Mouse (Mus musculus) limb, embryonic 15.5 days (tissue): ENCODE measurements around the gene Col6a1. TPM values are rescaled to one million over a fixed set of nuclear protein-coding genes. Genes with fewer than 3 reads are reported as not detected.

Experiments used
- ATAC-seq: fragments of 200-750 bp; cut with Nextera tagmentation; 2 replicates; pipeline ENCODE4 v1.8.0; 2017; ENCODE audit warnings: low read depth, moderate TSS enrichment; ENCODE audit not compliant: insufficient number of reproducible peaks, low FRiP score, low TSS enrichment
- H3K27ac ChIP-seq: fragments of 300-500 bp; sonication (generic); 2 replicates; pipeline ENCODE4 v1.5.1; 2015; ENCODE audit warnings: moderate library complexity, mild to moderate bottlenecking, inconsistent platforms
- H3K27me3 ChIP-seq: fragments of 300-500 bp; sonication (generic); 2 replicates; pipeline ENCODE4 v1.6.1; 2015; ENCODE audit warnings: inconsistent platforms
- H3K36me3 ChIP-seq: fragments of 300-500 bp; sonication (generic); 2 replicates; pipeline ENCODE4 v1.6.1; 2015; ENCODE audit warnings: inconsistent platforms
- H3K4me1 ChIP-seq: fragments of 300-500 bp; sonication (generic); 2 replicates; pipeline ENCODE4 v1.6.1; 2015; ENCODE audit warnings: inconsistent platforms
- H3K4me2 ChIP-seq: fragments of 300-500 bp; sonication (generic); 2 replicates; pipeline ENCODE4 v1.6.1; 2015; ENCODE audit warnings: mild to moderate bottlenecking, inconsistent platforms
- H3K4me3 ChIP-seq: fragments of 300-500 bp; sonication (generic); 2 replicates; pipeline ENCODE4 v1.5.1; 2015; ENCODE audit warnings: mild to moderate bottlenecking, inconsistent platforms
- H3K9ac ChIP-seq: fragments of 300-500 bp; sonication (generic); 2 replicates; pipeline ENCODE4 v1.6.1; 2015; ENCODE audit warnings: inconsistent platforms
- H3K9me3 ChIP-seq: fragments of 300-500 bp; sonication (generic); 2 replicates; pipeline ENCODE4 v1.6.1; 2016; ENCODE audit warnings: inconsistent platforms
- WGBS: fragments of 180-500 bp; shearing (Covaris S2); methylation state at CpG from one replicate; pipeline ENCODE4 v1.1.7; 2015; 5-methylcytosine and 5-hydroxymethylcytosine counted together
- polyA plus RNA-seq: library from polyadenylated mRNA; unstranded; fragments of >200 nt; fragmentation: Nextera tagmentation; extraction: Ambion mirVana; gene quantifications from 2 replicates; pipeline ENCODE4 v1.2.1, GENCODE M21; 2015

Gene Col6a1
- polyA plus RNA-seq, 1 experiment from 2014 or later = 441 TPM

- no peak for ATAC-seq
- Histone ChIP-seq H3K9ac (no peak overlapping the region), H3K9me3 (no peaks in the 10 kb centered on the region), H3K4me1 (peaks cover 37% of the 10 kb centered on the region), H3K27ac (no peak overlapping the region), H3K4me3 (no peak overlapping the region), H3K4me2 (no peak overlapping the region), H3K27me3 (no peaks in the 10 kb centered on the region), H3K36me3 (peaks cover 65% of the 10 kb centered on the region)
- WGBS = 96% methylated on average over 6 of the region's 6 CpGs
Measured at GRCm38 (mm10) chr10:76721746-76722145, 4.2 kb downstream of the Col6a1 start.

- no peak for ATAC-seq
- H3K4me3 ChIP-seq = no peak overlapping the region
- H3K9ac ChIP-seq = no peak overlapping the region
- peaks cover 70% of the 10 kb centered on the region for H3K36me3 ChIP-seq
- 86% methylated on average over 11 of the region's 11 CpGs for WGBS
- no peak overlapping the region for H3K27ac ChIP-seq
- H3K4me2 ChIP-seq = no peak overlapping the region
- H3K4me1 ChIP-seq = peaks cover 33% of the 10 kb centered on the region
- H3K27me3 ChIP-seq = no peaks in the 10 kb centered on the region
- no peaks in the 10 kb centered on the region for H3K9me3 ChIP-seq
Measured at GRCm38 (mm10) chr10:76721216-76721615, 4.8 kb downstream of the Col6a1 start.

- H3K9ac ChIP-seq = no peak overlapping the region
- no peaks in the 10 kb centered on the region for H3K27me3 ChIP-seq
- H3K36me3 ChIP-seq = peaks cover 96% of the 10 kb centered on the region
- H3K4me3 ChIP-seq = no peak overlapping the region
- ATAC-seq = no peak
- WGBS = 91% methylated on average over 4 of the region's 4 CpGs
- no peak overlapping the region for H3K4me2 ChIP-seq
- H3K9me3 ChIP-seq = no peaks in the 10 kb centered on the region
- H3K4me1 ChIP-seq = 0 out of 2 replicates have a peak, but pooled peaks cover 2% of the 10 kb centered on the region
- no peak overlapping the region for H3K27ac ChIP-seq
Measured at GRCm38 (mm10) chr10:76717631-76718030, 8.3 kb downstream of the Col6a1 start.

GRCm38 (mm10) chr10:76717026-76717425 lies 8.9 kb downstream of the Col6a1 start:
- H3K27ac ChIP-seq = no peak overlapping the region
- ATAC-seq = no peak
- no peak overlapping the region for H3K4me3 ChIP-seq
- WGBS = 88% methylated on average over 7 of the region's 7 CpGs
- H3K4me2 ChIP-seq = no peak overlapping the region
- H3K27me3 ChIP-seq = no peaks in the 10 kb centered on the region
- no peaks in the 10 kb centered on the region for H3K4me1 ChIP-seq
- no peaks in the 10 kb centered on the region for H3K9me3 ChIP-seq
- H3K36me3 ChIP-seq = peaks cover 96% of the 10 kb centered on the region
- H3K9ac ChIP-seq = no peak overlapping the region

- peaks cover 100% of the 10 kb centered on the region for H3K36me3 ChIP-seq
- WGBS = 80% methylated on average over 7 of the region's 7 CpGs
- ATAC-seq = peak; percentile 31; the same call in 1 of the 2 replicates
- H3K4me2 ChIP-seq = no peak overlapping the region
- no peaks in the 10 kb centered on the region for H3K4me1 ChIP-seq
- no peak overlapping the region for H3K9ac ChIP-seq
- no peak overlapping the region for H3K27ac ChIP-seq
- no peaks in the 10 kb centered on the region for H3K27me3 ChIP-seq
- no peak overlapping the region for H3K4me3 ChIP-seq
- H3K9me3 ChIP-seq = no peaks in the 10 kb centered on the region
Measured at GRCm38 (mm10) chr10:76714303-76714702, 11.7 kb downstream of the Col6a1 start.

- Histone ChIP-seq H3K4me2 (no peak overlapping the region), H3K9me3 (no peaks in the 10 kb centered on the region), H3K4me1 (no peaks in the 10 kb centered on the region), H3K9ac (no peak overlapping the region), H3K27me3 (no peaks in the 10 kb centered on the region), H3K36me3 (peaks cover 94% of the 10 kb centered on the region), H3K27ac (no peak overlapping the region), H3K4me3 (no peak overlapping the region)
- 84% methylated on average over 3 of the region's 3 CpGs for WGBS
- no peak for ATAC-seq
Measured at GRCm38 (mm10) chr10:76712500-76712899, 13.5 kb downstream of the Col6a1 start.

GRCm38 (mm10) chr10:76711331-76711730 lies 14.6 kb downstream of the Col6a1 start:
- H3K36me3 ChIP-seq = peaks cover 82% of the 10 kb centered on the region
- no peak for ATAC-seq
- H3K27ac ChIP-seq = no peak overlapping the region
- H3K9ac ChIP-seq = no peak overlapping the region
- H3K4me2 ChIP-seq = no peak overlapping the region
- H3K27me3 ChIP-seq = no peaks in the 10 kb centered on the region
- H3K4me3 ChIP-seq = no peak overlapping the region
- WGBS = 91% methylated on average over 16 of the region's 16 CpGs
- H3K9me3 ChIP-seq = no peaks in the 10 kb centered on the region
- 0 out of 2 replicates have a peak, but pooled peaks cover 4% of the 10 kb centered on the region for H3K4me1 ChIP-seq

- no peak overlapping the region for H3K9ac ChIP-seq
- H3K4me2 ChIP-seq = no peak overlapping the region
- no peak for ATAC-seq
- 73% methylated on average over 3 of the region's 3 CpGs for WGBS
- H3K27ac ChIP-seq = no peak overlapping the region
- H3K36me3 ChIP-seq = peaks cover 53% of the 10 kb centered on the region
- 0 out of 2 replicates have a peak, but pooled peaks cover 3% of the 10 kb centered on the region for H3K9me3 ChIP-seq
- H3K4me1 ChIP-seq = 0 out of 2 replicates have a peak, but pooled peaks cover 4% of the 10 kb centered on the region
- no peak overlapping the region for H3K4me3 ChIP-seq
- H3K27me3 ChIP-seq = no peaks in the 10 kb centered on the region
Measured at GRCm38 (mm10) chr10:76708465-76708864, 17.5 kb downstream of the Col6a1 start.

- Histone ChIP-seq H3K4me2 (no peak overlapping the region), H3K4me1 (0 out of 2 replicates have a peak, but pooled peaks cover 4% of the 10 kb centered on the region), H3K36me3 (peaks cover 45% of the 10 kb centered on the region), H3K9ac (no peak overlapping the region), H3K9me3 (0 out of 2 replicates have a peak, but pooled peaks cover 3% of the 10 kb centered on the region), H3K27me3 (no peaks in the 10 kb centered on the region), H3K27ac (no peak overlapping the region), H3K4me3 (no peak overlapping the region)
- ATAC-seq = no peak
- 68% methylated on average over 1 of the region's 1 CpGs for WGBS
Measured at GRCm38 (mm10) chr10:76707584-76707983, 18.4 kb downstream of the Col6a1 start.

GRCm38 (mm10) chr10:76707001-76707400 lies 19.0 kb downstream of the Col6a1 start:
- 81% methylated on average over 2 of the region's 2 CpGs for WGBS
- H3K27me3 ChIP-seq = no peaks in the 10 kb centered on the region
- ATAC-seq = no peak
- no peak overlapping the region for H3K4me2 ChIP-seq
- no peak overlapping the region for H3K9ac ChIP-seq
- H3K36me3 ChIP-seq = peaks cover 39% of the 10 kb centered on the region
- H3K4me1 ChIP-seq = 0 out of 2 replicates have a peak, but pooled peaks cover 4% of the 10 kb centered on the region
- 0 out of 2 replicates have a peak overlapping the region, but pooled peaks have one; percentile 1 for H3K27ac ChIP-seq
- 0 out of 2 replicates have a peak, but pooled peaks cover 3% of the 10 kb centered on the region for H3K9me3 ChIP-seq
- H3K4me3 ChIP-seq = no peak overlapping the region

GRCm38 (mm10) chr10:76704358-76704757 lies 21.6 kb downstream of the Col6a1 start:
- peaks cover 12% of the 10 kb centered on the region for H3K36me3 ChIP-seq
- 77% methylated on average over 3 of the region's 3 CpGs for WGBS
- no peak for ATAC-seq

GRCm38 (mm10) chr10:76701446-76701845 lies 24.5 kb downstream of the Col6a1 start:
- Histone ChIP-seq H3K4me2 (no peak overlapping the region), H3K27me3 (no peaks in the 10 kb centered on the region), H3K4me3 (no peak overlapping the region), H3K4me1 (peaks cover 4% of the 10 kb centered on the region; the same call in 1 of the 2 replicates), H3K9ac (no peak overlapping the region), H3K36me3 (no peaks in the 10 kb centered on the region), H3K27ac (no peak overlapping the region; the same call in 1 of the 2 replicates), H3K9me3 (0 out of 2 replicates have a peak, but pooled peaks cover 3% of the 10 kb centered on the region)
- WGBS = 69% methylated on average over 2 of the region's 2 CpGs
- no peak for ATAC-seq

More at GRCm38 (mm10) chr10:76704358-76704757, 21.6 kb downstream of the Col6a1 start:
- Histone ChIP-seq H3K4me3 (no peak overlapping the region), H3K27me3 (no peaks in the 10 kb centered on the region), H3K4me1 (peaks cover 8% of the 10 kb centered on the region; the same call in 1 of the 2 replicates), H3K4me2 (no peak overlapping the region), H3K27ac (no peak overlapping the region), H3K9ac (no peak overlapping the region), H3K9me3 (0 out of 2 replicates have a peak, but pooled peaks cover 3% of the 10 kb centered on the region)
